Mouse (Mus musculus) kidney, adult 2 months (tissue): Measurements from ENCODE around the gene Rnf183.

Experiments
- CTCF ChIP-seq: fragments of 200-500 bp; conservative IDR thresholded peaks from 2 replicates; pipeline ENCODE4 v1.5.1; 2011; ENCODE audit warnings: low read depth, mild to moderate bottlenecking, control low read depth, low read length, moderate library complexity, mixed read lengths; ENCODE audit not compliant: insufficient read depth, insufficient read length
- POLR2A ChIP-seq: fragments of 200-500 bp; IDR thresholded peaks from one replicate; pipeline ENCODE4 v1.6.1; 2011; ENCODE audit warnings: low read depth, low read length, control low read depth

GRCm38 (mm10) chr4:62431522-62431921, 3.5 kb downstream of the Rnf183 start:
- TF ChIP-seq CTCF (no peak), POLR2A (no peak)
